Mouse (Mus musculus) C2C12 (cell line): ENCODE data around the gene Rab11fip5. TPM values are rescaled to one million over a fixed set of nuclear protein-coding genes. Genes with fewer than 3 reads are reported as not detected.

ENCODE experiments used
- H3K27me3 ChIP-seq: one replicate; pipeline ENCODE4 v1.6.1; 2011; ENCODE audit not compliant: control insufficient read depth, insufficient read depth, insufficient read length
- H3K36me3 ChIP-seq: one replicate; pipeline ENCODE4 v1.6.1; 2011; ENCODE audit not compliant: control insufficient read depth, insufficient read depth
- H3K4me3 ChIP-seq: one replicate; pipeline ENCODE4 v1.5.1; 2011; ENCODE audit warnings: mild to moderate bottlenecking, control low read depth; ENCODE audit not compliant: poor library complexity, insufficient read depth, severe bottlenecking
- H3K79me2 ChIP-seq: one replicate; pipeline ENCODE4 v1.6.1; 2011; ENCODE audit not compliant: control insufficient read depth, insufficient read depth
- H3K79me3 ChIP-seq: one replicate; pipeline ENCODE4 v1.6.1; 2011; ENCODE audit warnings: low read depth, control low read depth
- H3ac ChIP-seq: one replicate; pipeline ENCODE3; 2011; ENCODE audit warnings: low read depth; ENCODE audit not compliant: control insufficient read depth, insufficient read length
- CEBPB ChIP-seq: IDR thresholded peaks from one replicate; pipeline ENCODE4 v1.6.1; 2011; ENCODE audit warnings: low read depth, mild to moderate bottlenecking, control low read depth, moderate library complexity
- CTCF ChIP-seq: IDR thresholded peaks from one replicate; pipeline ENCODE4 v1.5.1; 2011; ENCODE audit not compliant: control insufficient read depth, insufficient read depth, insufficient read length
- FOSL1 ChIP-seq: IDR thresholded peaks from one replicate; pipeline ENCODE4 v1.8.0; 2011; ENCODE audit warnings: mild to moderate bottlenecking, low read length; ENCODE audit not compliant: poor library complexity, insufficient read depth, severe bottlenecking
- MAX ChIP-seq: IDR thresholded peaks from one replicate; pipeline ENCODE4 v1.6.1; 2011; ENCODE audit warnings: mild to moderate bottlenecking, control low read depth
- MYOD1 ChIP-seq: IDR thresholded peaks from one replicate; pipeline ENCODE4 v1.6.1; 2011; ENCODE audit warnings: low read depth; ENCODE audit not compliant: control insufficient read depth, insufficient read length
- MYOG ChIP-seq: IDR thresholded peaks from one replicate; pipeline ENCODE4 v1.6.1; 2011; ENCODE audit not compliant: control insufficient read depth, insufficient read length; ENCODE audit errors: extremely low read depth
- USF1 ChIP-seq: IDR thresholded peaks from one replicate; pipeline ENCODE4 v1.6.1; 2011; ENCODE audit warnings: low read depth, mild to moderate bottlenecking, control low read depth, moderate library complexity
- polyA plus RNA-seq: library from polyadenylated mRNA; unstranded; fragments of >200 nt; fragmentation: generic; extraction: Trizol; gene quantifications from one replicate; pipeline ENCODE4 v1.2.1, GENCODE M21; 2012; ENCODE audit warnings: missing spikeins

Gene Rab11fip5
- polyA plus RNA-seq, 1 experiment: 6.6 TPM

DNA sequence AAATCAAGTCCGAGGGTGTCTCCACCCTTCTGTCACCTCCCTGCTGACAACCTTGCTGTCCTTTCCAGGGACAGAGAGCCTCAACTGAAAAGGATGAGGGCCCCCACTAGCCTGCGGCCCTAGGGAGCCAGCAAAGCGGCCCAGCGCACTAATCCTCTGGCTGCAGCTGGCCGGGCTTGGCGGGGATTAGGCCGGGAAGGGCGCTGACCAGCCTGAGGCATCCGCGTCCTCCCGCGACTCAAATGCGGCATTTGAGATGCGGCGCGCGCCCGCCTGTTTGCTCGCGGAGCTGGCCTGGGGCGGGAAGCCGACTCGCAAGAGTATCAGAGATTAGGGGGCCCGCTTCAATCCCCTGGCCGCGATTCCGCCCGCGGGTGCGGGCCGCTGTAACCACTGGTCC lies 34.6 kb upstream of the Rab11fip5 start:
- no peaks in the 10 kb centered on the region for H3K79me3 ChIP-seq
- TF ChIP-seq FOSL1 (no peak), MYOG (no peak), MAX (no peak), CTCF (no peak), USF1 (no peak)
- no peaks in the 10 kb centered on the region for H3K79me2 ChIP-seq
- no peak overlapping the region for H3K4me3 ChIP-seq
- H3K36me3 ChIP-seq: no peaks in the 10 kb centered on the region
- H3K27me3 ChIP-seq: peaks cover 79% of the 10 kb centered on the region
- no peak overlapping the region for H3ac ChIP-seq

DNA sequence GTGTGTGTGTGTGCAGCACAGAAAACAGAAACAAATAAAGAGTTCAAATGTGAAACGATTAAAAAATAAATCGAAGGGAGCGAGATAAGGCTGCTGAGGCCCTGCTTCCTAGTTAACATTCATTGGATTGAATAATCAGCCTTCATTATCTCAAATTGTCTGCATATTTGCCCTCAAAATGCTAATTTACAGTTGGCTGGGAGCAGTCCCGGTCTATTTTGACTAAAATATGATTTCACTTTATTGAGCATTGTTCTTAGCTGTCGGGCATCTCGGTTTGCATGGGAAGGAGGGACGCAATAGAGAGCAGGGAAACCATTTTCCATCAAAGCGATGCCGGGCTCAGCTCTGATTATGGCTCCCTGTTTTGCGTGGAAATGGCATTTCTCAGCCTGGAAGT lies 28.6 kb upstream of the Rab11fip5 start:
- Histone ChIP-seq H3K79me3 (no peaks in the 10 kb centered on the region), H3ac (no peak overlapping the region), H3K79me2 (no peaks in the 10 kb centered on the region), H3K27me3 (peaks cover 42% of the 10 kb centered on the region), H3K36me3 (no peaks in the 10 kb centered on the region), H3K4me3 (no peak overlapping the region)
- TF ChIP-seq MYOG (no peak), CTCF (no peak), MYOD1 (no peak), USF1 (no peak), MAX (no peak), CEBPB (no peak), FOSL1 (no peak)

DNA sequence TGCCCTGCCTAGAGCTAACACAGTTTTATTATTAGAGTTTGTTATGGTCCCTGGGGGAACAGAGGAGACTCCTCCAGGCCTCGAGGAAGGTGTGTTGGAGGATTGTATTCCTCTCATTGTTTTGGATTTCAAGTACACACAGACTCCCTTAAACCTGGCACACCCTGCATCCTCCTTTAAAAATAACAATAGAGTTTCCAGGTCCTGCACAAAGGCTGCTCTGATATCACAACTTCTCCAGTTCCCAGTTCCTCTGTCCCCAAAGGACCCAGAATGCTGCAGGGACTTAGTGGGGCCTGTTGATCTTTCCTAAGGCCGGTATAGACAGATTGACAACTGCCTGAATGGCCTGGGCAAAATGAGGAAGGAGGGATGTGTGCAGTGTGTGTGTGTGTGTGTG lies 28.2 kb upstream of the Rab11fip5 start:
- H3ac ChIP-seq: no peak overlapping the region
- no peaks in the 10 kb centered on the region for H3K79me3 ChIP-seq
- H3K27me3 ChIP-seq: peaks cover 38% of the 10 kb centered on the region
- no peaks in the 10 kb centered on the region for H3K79me2 ChIP-seq
- H3K36me3 ChIP-seq: no peaks in the 10 kb centered on the region
- TF ChIP-seq MAX: no peak
- TF ChIP-seq CTCF: no peak
- TF ChIP-seq CEBPB: no peak
- TF ChIP-seq MYOG: no peak
- TF ChIP-seq FOSL1: no peak
- no peak for TF ChIP-seq MYOD1
- TF ChIP-seq USF1: no peak
- no peak overlapping the region for H3K4me3 ChIP-seq

DNA sequence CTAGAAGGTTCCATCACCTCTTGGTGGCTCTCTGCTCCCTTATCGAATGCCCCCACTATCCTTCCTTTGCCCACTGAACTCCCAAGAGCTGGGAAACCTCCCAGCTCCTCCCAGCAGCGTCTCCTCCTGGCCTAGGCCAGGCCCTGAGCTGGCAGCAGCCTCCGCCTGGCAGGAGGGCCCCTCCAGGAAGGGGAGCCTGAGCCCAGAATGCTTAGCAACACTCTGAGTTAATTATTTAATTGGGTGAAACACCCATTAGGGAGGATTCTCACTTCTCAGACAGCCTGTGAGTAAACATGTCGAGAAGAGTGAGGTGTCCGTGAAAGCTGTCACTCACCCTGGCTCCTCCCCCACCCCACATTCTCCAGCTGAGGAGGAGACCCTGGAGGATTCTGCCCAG lies 25.3 kb upstream of the Rab11fip5 start:
- H3K79me3 ChIP-seq: no peaks in the 10 kb centered on the region
- H3K79me2 ChIP-seq: no peaks in the 10 kb centered on the region
- H3K36me3 ChIP-seq: no peaks in the 10 kb centered on the region
- no peak overlapping the region for H3ac ChIP-seq
- no peak for TF ChIP-seq FOSL1
- no peak for TF ChIP-seq CTCF
- no peak for TF ChIP-seq USF1
- TF ChIP-seq MAX: no peak
- no peak for TF ChIP-seq CEBPB
- TF ChIP-seq MYOG: no peak
- no peak for TF ChIP-seq MYOD1
- no peak overlapping the region for H3K4me3 ChIP-seq
- peaks cover 10% of the 10 kb centered on the region for H3K27me3 ChIP-seq

DNA sequence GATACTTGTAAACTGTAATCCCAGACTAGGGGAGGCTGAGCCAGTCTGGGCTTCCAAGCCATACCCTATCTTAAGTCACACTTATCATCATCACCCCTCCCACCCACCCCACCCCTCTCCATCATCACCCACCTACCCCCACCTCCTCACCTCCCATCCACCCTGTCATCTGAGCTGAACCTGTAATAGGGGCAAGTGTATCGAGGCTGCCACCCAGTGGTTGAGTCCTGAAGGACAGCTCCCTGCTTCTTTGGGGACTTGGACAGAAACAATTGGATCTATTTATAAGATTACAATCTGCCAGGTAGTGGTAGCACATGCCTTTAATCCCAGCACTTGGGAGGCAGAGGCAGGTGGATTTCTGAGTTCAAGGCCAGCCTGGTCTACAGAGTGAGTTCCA lies 22.7 kb upstream of the Rab11fip5 start:
- Histone ChIP-seq H3K36me3 (no peaks in the 10 kb centered on the region), H3K79me2 (no peaks in the 10 kb centered on the region), H3K4me3 (no peak overlapping the region), H3K79me3 (no peaks in the 10 kb centered on the region), H3ac (no peak overlapping the region), H3K27me3 (peaks cover 11% of the 10 kb centered on the region)
- TF ChIP-seq CTCF: peak; percentile 38
- TF ChIP-seq MYOG: no peak

DNA sequence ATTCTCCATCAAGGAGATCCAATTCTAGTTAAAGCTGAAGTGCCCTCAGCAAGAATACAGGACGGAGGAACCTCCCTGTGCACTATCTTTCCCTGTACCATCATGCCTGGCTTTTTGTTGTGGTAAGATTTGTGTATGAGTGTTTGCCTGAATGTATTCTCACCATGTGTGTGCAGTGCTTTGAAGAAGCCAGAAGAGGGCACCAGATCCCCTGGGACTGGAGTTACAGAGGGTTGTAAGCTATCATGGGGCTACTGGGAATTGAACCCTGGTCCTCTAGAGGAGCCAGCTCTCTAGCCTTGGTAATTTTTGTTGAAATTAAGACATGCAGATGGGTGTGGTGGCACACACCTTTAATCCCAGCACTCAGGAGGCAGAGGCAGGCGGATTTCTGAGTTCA lies 20.9 kb upstream of the Rab11fip5 start:
- no peaks in the 10 kb centered on the region for H3K36me3 ChIP-seq
- no peaks in the 10 kb centered on the region for H3K79me3 ChIP-seq
- H3ac ChIP-seq: no peak overlapping the region
- no peak for TF ChIP-seq FOSL1
- no peak for TF ChIP-seq USF1
- TF ChIP-seq CEBPB: no peak
- TF ChIP-seq MYOG: no peak
- TF ChIP-seq MAX: no peak
- no peak for TF ChIP-seq MYOD1
- no peak for TF ChIP-seq CTCF
- peaks cover 8% of the 10 kb centered on the region for H3K27me3 ChIP-seq
- no peaks in the 10 kb centered on the region for H3K79me2 ChIP-seq
- H3K4me3 ChIP-seq: no peak overlapping the region
